Mouse (Mus musculus) lung, adult 2 months (tissue): ENCODE results near the gene 1110008P14Rik.

Experiments
- CTCF ChIP-seq: fragments of 200-500 bp; IDR thresholded peaks from 2 replicates; pipeline ENCODE4 v1.5.1; 2011; ENCODE audit warnings: mild to moderate bottlenecking, low read length, control low read depth; ENCODE audit not compliant: insufficient read depth
- POLR2A ChIP-seq: fragments of 200-500 bp; IDR thresholded peaks from 2 replicates; pipeline ENCODE4 v1.6.1; 2011; ENCODE audit warnings: low read depth, mild to moderate bottlenecking, control low read depth, low read length, borderline replicate concordance; ENCODE audit errors: extremely low read depth

DNA sequence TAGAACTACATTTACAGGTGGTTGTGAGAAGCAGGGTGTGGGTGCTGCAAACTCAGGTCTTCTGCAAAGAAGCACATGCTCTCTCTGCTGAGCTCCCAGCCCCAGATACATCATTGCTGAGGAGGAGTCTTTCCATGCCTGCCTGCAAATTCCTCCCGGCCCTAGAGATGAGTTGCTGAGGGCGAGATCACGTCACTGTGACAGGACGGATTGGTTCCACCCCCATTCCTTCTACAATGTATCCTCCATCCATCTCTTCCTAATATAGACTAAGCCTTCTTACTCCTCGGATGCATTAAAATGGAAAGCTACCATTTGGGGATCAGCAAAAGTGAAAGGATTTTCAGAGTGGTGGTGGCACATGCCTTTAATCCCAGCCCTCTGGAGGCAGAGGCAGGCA is 43.8 kb upstream of the 1110008P14Rik start:
- TF ChIP-seq POLR2A (no peak), CTCF (no peak)
